Mouse (Mus musculus): ENCODE measurements around the gene Nmral1.
"Not testable (repeated sequence)": the region's sequence is repeated elsewhere in the genome, so short reads cannot be mapped to it uniquely, and the experiment has no call there.

The Nmral1 gene

DNA sequence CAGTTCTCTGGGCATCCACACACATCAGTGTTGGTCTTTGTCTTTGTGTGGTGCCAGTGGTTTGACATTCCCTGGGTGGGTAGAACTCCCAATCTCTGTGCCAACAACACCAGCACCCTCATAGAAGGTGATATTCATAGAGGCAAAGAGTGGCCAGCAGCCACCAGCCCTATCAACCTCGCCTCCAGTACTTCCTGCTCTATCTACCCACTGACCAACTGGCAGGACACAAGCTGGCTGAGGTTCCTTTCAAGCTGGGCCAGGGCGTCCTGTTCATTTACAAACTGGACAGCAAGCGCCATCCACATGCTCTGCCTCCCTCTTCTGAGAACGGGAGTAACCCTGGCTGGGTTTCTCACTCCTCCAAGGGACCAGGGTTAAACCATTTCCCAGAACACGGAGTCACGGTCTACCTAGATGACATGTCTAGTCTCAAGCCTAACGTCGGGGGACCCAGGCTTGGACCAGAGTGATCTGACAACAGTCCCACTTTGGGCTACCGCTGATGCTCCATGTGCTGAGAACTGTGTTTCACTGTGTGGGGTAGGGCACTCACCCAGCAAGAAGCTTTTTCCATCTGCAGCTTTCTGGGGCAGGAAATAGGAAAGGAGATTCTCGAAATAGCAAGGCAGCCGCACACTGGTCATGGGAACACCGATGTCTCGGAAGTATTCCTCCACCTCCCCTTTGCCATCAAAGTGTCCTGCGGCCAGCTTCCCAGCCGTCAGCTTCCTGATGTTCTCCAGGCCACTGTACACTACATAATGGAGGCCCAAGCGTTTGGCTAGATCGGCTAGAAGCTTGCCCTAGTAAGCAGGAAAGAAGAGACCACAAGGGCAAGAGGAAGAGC lies 5.1 kb downstream of the Nmral1 start:
- no peak for DNase-seq (ENCODE audit: low spot score in 2 of 2)

DNA sequence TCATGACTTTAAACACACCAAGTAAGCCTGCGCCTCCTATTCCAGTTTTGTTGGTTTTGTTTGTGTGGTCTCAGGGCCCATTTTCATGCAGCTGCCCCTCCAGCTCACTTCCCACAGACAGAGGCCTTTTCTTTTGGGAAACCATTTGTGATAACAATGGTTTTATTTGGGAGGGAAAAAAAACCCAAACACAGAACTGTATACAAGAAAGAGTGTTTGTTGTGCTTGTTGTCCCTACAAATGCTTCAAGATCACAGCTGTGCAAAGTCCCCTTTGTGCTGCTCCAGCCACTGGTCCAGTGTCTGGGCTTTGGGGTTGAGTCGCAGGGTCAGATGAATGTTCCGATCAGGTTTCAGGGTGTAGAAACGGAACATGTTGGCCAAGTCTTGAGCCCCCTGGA lies 8.0 kb downstream of the Nmral1 start:
- no peak for DNase-seq (ENCODE audit: low spot score in 2 of 2)

DNA sequence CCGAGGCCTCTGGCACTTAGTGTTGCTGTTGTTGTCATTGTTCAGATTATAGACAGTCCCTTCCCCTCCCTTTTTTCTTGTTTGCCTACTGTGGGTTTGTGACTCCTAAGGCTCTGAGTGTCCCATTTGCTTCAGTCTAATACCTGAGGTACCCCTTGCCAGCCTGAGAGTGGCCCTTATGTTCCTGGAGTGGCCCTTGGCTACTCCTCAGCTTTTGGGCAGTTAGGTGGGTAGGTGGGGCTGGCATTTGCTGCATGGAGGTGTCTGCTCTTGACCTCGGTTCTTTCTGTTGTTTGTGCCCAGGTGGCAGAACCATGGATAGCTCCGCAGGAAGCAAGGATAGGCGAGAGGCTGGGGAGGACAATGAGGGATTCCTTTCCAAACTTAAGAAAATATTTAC lies 13.6 kb downstream of the Nmral1 start:
- DNase-seq (ENCODE audit: low spot score in 2 of 2): no peak

DNA sequence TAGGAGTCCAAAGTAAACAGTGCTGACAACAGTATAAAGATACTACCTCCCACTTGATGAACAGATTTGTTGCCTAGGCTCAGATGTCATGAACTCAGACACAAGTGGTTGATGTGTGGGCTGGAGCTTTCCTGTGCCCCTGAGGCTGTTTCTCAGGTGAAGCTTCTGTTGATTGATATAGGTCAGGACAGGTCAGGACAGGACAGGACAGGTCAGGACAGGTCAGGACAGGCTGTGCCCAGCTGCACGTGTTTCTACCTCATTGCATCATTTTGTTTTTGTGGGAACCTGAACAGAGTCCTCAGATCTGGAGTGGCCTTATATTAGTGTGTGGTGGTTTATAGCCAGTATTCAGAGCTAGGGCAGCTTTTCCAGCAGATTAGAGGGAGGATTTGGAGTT lies 16.5 kb downstream of the Nmral1 start:
- no peak for DNase-seq (ENCODE audit: low spot score in 2 of 2)

DNA sequence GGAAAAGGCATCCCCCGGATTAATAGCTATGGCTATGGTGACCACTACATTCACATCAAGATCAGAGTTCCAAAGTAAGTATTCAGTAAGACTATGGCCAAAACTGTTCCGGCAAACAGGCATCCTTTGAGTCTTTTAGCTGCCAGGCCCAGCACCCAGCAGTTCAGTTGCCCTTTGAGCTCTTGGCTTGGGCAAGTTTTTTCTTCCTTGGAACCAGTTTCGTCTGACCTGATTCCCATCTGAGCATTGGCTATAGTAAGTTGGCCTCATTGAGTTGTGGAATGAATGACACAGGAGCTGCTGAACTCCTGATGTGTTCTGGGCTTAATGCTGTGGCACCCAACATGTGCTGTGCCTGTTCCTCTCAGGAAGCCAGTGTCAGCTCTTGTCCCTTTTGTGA lies 17.9 kb downstream of the Nmral1 start:
- DNase-seq (ENCODE audit: low spot score in 2 of 2): no peak

DNA sequence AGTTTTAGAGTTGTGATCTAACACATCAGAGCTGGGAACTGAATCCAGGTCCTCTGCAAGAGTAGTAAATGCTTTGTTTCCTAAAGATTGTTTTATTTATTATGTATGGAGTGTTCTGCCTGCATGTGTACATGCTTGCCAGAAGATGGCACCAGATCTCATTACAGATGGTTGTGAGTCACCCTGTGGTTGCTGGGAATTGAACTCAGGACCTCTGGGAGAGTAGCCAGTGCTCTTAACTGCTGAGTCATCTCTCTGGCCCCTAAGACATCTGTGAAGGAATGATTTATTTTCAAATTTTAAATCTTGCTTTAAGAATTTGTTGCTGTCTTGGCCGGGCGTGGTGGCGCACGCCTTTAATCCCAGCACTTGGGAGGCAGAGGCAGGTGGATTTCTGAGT lies 29.8 kb downstream of the Nmral1 start:
- DNase-seq (ENCODE audit: low spot score in 2 of 2): not testable (repeated sequence)

DNA sequence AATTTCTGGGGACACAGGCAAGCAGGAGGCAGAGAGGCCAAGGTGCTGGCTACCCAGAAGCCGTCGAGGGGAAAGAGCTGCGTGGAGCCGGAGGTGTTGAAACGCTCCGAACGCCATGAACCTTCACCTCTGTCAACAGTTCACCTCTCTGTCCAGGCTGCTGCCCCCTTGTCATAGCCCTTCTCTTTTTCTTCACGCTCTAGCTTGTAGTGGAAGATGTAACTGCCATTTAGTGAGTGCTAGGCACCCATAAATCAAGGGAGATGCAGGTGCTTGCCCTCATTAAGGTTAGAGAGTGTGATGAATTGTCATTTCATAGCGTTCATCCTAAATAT lies 34.7 kb downstream of the Nmral1 start:
- DNase-seq (ENCODE audit: low spot score in 2 of 2): no peak

- peak; percentile 89 to 95 for DNase-seq (ENCODE audit: low spot score in 2 of 2)
These were observed 35.3 kb downstream of the Nmral1 start for GRCm38 (mm10) chr16:4683581-4684456.

DNA sequence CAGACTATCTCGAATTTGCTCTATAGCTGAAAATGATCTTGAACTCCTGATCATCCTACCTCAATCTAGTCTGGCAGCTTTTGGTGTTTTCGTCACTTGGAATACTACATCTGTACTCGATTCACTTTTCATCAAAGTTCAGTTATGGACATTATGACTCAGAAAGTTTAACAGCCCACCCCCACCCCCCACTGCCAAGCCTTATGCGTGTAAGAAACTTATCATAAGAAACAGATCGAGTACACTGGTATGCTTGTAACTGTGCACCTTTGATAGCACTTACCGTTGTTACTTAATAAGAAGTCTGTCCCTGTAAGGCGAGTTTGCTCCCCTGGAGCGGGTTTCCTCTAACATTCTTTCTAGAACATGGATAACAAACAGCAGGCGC lies 36.0 kb downstream of the Nmral1 start:
- DNase-seq (ENCODE audit: low spot score in 2 of 2): no peak

GRCm38 (mm10) chr16:4682628-4683179 lies 36.5 kb downstream of the Nmral1 start:
- DNase-seq (ENCODE audit: low spot score in 2 of 2): no peak

DNA sequence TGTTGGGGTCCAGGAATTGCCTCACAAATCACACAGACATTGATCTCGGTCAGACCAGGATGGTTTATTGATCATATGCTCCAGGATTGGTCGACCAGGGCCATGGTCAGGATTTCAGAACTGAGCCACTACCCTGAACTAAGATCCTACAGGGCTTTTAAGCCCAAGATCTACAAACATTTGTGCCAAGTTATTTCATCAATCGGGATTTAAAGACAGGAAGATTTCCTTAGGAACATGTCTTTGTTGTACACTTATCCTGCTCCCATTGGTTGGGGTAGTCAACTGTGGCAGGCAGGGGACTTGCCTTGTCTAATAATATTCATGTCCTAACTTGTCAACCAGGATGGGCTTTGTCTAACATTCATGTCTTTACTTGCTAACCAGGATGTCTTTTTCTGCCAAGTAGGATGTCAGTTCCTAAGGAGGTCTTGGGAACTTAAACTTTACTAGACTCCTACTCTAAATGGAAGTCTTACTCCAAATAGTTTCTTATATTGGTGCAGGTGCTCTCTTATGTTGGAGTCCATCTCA lies 38.2 kb downstream of the Nmral1 start:
- DNase-seq (ENCODE audit: low spot score in 2 of 2): not testable (repeated sequence)

- peak; percentile 81 to 86 for DNase-seq (ENCODE audit: low spot score in 2 of 2)
These were observed 39.8 kb downstream of the Nmral1 start, which contains the start of gene Coro7 for GRCm38 (mm10) chr16:4679121-4680018. Gene Coro7 (minus strand): TSS chr16:4679777.

GRCm38 (mm10) chr16:4678080-4678479 lies 41.1 kb downstream of the Nmral1 start:
- no peak for DNase-seq (ENCODE audit: low spot score in 2 of 2)

DNA sequence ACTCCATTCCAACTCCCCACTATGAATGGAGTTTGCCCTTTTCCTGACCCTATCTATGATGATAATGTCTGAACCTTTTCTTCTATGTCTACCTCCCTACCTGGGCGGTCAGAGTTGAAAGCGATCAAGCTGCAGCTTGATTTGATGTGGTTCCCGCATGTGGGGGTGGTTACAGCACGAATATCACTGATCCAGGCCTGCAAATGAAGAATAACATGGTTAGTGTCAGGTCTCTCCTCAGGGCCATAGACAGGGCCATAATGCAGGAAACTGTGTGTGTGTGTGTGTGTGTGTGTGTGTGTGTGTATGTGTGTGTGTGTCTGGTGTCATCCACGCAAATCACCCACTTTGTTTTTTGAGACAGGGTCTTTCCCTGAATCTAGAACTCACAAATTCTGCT lies 42.3 kb downstream of the Nmral1 start:
- DNase-seq (ENCODE audit: low spot score in 2 of 2): no peak

DNA sequence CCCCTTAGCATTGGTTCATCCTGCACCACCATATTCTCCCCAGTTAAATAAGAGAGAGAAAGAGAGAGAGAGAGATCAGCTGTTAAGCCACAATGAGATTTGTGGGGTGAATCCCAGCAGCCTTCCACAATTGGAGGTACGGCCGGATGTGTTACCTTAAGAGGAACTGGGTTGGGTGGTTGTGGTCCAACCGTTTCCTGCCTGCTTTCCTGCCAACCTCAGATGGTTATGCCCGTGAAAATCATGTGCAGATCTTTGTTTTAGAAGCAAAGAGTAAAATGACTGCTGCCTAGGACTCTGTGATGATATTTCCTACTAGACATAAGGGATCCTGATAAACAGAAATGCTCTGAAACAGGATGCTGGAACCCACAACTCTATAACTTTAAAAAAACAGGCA lies 45.1 kb downstream of the Nmral1 start:
- DNase-seq (ENCODE audit: low spot score in 2 of 2): no peak

GRCm38 (mm10) chr16:4670317-4670716 lies 48.8 kb downstream of the Nmral1 start:
- DNase-seq (ENCODE audit: low spot score in 2 of 2): no peak

GRCm38 (mm10) chr16:4667190-4667808 lies 51.9 kb downstream of the Nmral1 start:
- peak in 1 of 2 experiments; percentile 80 for DNase-seq (ENCODE audit: low spot score in 2 of 2)

- no peak for DNase-seq (ENCODE audit: low spot score in 2 of 2)
These were observed 53.4 kb downstream of the Nmral1 start for GRCm38 (mm10) chr16:4665726-4666125.

DNA sequence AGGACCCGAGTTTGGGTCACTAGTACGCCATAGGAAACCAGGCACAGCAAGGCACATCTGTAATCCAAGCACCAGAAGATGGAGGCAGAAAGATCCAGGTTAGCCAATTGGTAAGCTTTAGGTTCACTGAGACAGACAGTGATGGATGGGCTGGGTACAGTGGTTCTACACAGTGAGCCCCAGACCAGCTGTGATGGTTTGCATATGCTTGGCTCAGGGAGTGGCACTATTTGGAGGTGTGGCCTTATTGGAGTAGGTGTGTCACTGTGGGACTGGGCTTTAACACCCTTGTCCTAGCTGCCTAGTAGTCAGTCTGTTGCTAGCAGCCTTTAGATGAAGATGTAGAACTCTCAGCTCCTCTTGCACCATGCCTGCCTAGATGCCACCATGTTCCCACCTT lies 55.4 kb downstream of the Nmral1 start:
- DNase-seq (ENCODE audit: low spot score in 2 of 2): no peak

DNA sequence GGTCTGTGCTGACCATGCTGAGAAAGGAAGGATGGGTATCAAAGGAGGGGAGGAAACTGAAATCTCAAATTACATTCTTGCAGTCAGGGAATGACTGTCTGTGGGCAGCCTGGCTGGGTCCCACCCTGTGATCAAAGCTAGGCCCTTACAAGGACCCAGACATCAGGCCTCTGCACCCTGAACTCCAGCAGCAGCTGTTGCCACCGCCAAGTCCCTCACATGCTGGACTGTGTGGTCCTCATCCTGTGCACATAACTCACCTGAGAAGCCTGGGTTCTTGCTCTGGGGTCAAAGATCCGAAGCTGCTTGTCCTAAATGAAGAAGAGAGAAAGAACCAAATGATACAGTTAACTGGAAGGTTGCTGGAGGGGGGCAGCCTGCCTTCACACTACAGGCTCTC lies 57.6 kb downstream of the Nmral1 start:
- no peak for DNase-seq (ENCODE audit: low spot score in 2 of 2)
